Mouse (Mus musculus): ENCODE measurements around the gene Il33. TPM values are rescaled to one million over a fixed set of nuclear protein-coding genes. Genes with fewer than 3 reads are reported as not detected.

The Il33 gene
- 10 to 100 TPM in 1 of 26 experiments, 1 to 10 TPM in 2, under 1 TPM in 2, not detected in 21; 0.34 to 13.5 (median 1.2) TPM for total RNA-seq (2018; cell fraction: chromatin; rRNA removed)
- total RNA-seq (2018; cell fraction: cytosol; rRNA removed) = 1 to 10 TPM in 2 of 26 experiments, under 1 TPM in 3, not detected in 21; 0.08 to 8.5 (median 0.94) TPM
- 10 to 100 TPM in 1 of 26 experiments, 1 to 10 TPM in 3, not detected in 22; 2.3 to 11.2 (median 4.6) TPM for total RNA-seq (2018; cell fraction: nucleus; rRNA removed)
- polyA plus RNA-seq (2018) = not detected in 3 replicates

DNA sequence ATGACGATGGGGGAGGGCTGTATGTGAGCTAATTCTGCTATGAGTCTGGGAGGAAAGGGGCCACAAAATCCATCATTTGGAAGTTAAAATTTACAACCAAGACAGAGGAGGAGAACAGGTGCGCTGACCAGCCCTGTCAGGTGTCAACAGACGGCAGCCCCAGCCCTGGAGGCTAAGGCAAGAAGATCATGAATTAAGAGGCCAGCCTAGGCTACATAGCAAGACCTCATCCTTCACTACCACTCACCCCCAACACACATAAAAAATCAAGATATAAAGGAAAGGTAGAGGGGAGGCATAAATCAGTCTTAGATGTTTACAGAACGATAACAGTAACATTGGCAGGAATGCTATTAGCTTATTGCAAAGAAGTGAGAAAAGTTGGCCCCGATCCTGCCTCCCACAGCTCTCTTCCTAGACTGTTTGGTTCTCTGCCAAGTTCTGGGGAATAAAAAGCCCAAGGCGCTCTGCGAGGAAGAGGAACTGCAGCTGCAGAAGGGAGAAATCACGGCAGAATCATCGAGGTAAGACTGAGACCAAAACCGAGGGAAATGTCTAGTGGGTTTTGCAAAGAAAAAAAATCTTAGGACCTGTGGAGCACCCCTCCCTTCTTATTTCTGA, at the start of gene Il33:
Gene Il33 (plus strand): TSS at position 477 of the 621 bp plus-strand sequence.
- no peak within 1 kb of the TSS for H3K27ac ChIP-seq
- H3K79me2 ChIP-seq (ENCODE audit: inconsistent target) = no peaks in the 10 kb centered on the region
- no peak within 1 kb of the TSS for H3K4me3 ChIP-seq (ENCODE audit: inconsistent target)
- WGBS (ENCODE audit: missing documents) = 22% methylated on average over 10 of the region's 10 CpGs
- H3K36me3 ChIP-seq (ENCODE audit: inconsistent target) = no peaks in the 10 kb centered on the region

DNA sequence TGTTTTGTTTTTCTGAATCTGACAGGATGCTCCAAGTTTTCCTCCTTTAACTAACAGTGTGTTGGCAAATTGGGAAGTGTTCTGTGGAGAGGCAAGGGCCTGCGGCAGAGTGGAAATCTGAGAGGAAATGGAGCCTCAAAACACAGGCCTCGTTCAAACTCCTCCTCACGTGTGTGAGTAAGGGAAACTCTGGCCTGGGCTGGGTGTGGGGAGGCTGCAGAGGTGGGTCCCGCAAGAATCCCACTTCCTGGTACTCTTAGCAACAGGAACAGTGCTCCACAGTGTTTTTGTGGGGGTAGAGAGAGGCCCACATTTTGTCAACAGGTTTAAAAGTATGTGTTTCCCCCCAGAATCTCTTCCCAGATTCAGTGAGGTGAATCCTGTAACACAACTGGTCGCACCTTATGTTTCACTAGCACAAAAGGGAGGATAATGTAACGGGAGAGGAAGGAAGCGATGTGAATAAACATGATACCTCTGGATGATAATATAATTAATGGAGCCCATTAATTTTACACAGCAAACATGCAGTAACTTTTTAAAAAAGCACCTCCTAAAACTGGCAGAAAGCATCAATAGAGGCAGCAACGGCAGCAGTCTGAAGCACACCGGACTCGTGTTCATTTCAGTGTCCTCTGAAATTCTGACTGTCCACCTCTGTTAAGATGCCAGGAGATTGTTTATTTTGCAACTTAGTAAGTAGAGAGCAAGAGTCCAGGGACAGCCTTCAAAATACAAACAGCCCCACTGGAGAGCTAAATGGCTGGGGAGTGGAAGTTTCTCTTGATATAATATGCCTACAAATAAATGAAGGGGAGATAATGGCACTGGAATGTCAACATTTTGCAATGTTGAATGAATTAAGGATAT, 47.3 kb upstream of the Il33 start:
- H3K36me3 ChIP-seq (ENCODE audit: inconsistent target) = no peaks in the 10 kb centered on the region
- no peak overlapping the region for H3K27ac ChIP-seq
- H3K79me2 ChIP-seq (ENCODE audit: inconsistent target) = no peaks in the 10 kb centered on the region
- H3K4me3 ChIP-seq (ENCODE audit: inconsistent target) = no peak overlapping the region
- 58% methylated on average over 10 of the region's 10 CpGs for WGBS (ENCODE audit: missing documents)

DNA sequence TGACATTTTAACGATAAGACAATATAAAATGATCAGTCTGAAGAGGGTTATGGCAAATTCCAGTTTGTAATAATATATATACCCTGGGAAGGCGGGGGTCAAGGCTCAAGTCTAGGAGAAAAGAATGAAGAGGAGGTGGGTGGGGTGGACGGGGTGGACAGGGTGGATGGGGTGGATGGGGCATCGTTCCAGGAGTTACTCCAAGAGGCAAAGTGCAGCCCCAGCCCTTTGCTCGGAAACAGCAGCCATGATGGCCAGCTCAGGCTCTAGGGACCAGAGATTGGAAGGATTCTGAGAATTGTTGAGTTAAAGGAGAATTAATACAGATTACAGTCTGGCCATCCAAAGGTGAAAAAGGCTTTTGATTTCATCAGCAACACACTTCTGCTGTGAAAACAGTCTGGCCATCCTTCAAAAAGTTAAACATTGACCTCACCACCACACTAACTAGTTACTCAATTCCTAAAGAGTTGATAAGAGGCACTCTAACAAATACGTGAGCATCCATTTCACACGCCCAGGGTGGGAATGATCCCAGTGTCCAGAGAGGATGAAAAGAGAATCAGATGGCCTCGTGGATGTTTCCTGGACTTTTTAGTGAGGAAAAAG, 45.9 kb upstream of the Il33 start:
- H3K36me3 ChIP-seq (ENCODE audit: inconsistent target) = no peaks in the 10 kb centered on the region
- no peak overlapping the region for H3K27ac ChIP-seq
- 92% methylated on average over 8 of the region's 8 CpGs for WGBS (ENCODE audit: missing documents)

GRCm38 (mm10) chr19:29880918-29881317, 44.0 kb upstream of the Il33 start:
- no peaks in the 10 kb centered on the region for H3K36me3 ChIP-seq (ENCODE audit: inconsistent target)
- H3K4me3 ChIP-seq (ENCODE audit: inconsistent target) = no peak overlapping the region
- no peak overlapping the region for H3K27ac ChIP-seq
- 97% methylated on average over 4 of the region's 4 CpGs for WGBS (ENCODE audit: missing documents)
- H3K79me2 ChIP-seq (ENCODE audit: inconsistent target) = no peaks in the 10 kb centered on the region

More for the DNA sequence above, 45.9 kb upstream of the Il33 start:
- no peak overlapping the region for H3K4me3 ChIP-seq (ENCODE audit: inconsistent target)
- H3K79me2 ChIP-seq (ENCODE audit: inconsistent target) = no peaks in the 10 kb centered on the region

DNA sequence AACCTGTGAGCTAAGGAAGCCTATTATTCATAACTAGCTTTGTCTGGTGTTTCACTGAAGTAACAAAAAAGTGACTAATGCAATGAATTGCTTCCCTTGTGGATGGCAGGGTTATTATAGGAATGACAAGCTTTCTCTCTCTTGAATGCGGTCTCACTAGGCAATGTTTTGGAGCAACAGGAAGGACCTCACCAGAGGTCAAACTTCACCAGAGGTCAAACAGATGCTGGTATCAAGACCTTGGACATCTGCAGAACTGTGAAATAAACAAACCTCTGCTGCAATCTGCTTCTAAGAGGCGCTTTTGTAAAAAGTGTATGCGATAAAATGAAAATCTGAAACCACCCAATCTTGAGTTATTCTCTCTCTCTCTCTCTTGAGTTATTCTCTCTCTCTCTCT, 42.2 kb upstream of the Il33 start:
- WGBS (ENCODE audit: missing documents) = 93% methylated on average over 2 of the region's 3 CpGs

GRCm38 (mm10) chr19:29885548-29885947, 39.4 kb upstream of the Il33 start:
- 81% methylated on average over 6 of the region's 6 CpGs for WGBS (ENCODE audit: missing documents)

More for the DNA sequence above, 42.2 kb upstream of the Il33 start:
- Histone ChIP-seq H3K79me2 (ENCODE audit: inconsistent target) (no peaks in the 10 kb centered on the region), H3K4me3 (ENCODE audit: inconsistent target) (no peak overlapping the region), H3K36me3 (ENCODE audit: inconsistent target) (no peaks in the 10 kb centered on the region), H3K27ac (no peak overlapping the region)

DNA sequence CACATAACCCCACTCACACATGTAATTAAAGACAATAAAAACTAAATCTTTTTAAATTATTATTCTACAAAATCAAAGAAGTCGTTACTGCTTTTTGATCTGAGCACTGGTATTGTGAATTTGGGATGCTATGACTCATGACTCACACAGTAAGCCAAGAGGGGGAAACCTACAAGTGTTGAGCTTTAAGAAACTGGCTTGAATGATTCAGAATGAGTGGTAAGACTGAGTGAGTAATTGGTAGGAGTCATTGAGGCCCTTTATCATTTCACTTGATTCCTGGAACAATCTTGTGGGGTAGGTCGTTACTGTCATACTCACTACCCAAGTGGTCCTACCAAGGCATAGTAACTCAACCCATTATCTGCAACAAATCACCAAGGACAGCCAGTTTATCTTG, 37.4 kb upstream of the Il33 start:
- WGBS (ENCODE audit: missing documents) = 96% methylated on average over 2 of the region's 2 CpGs
- no peak overlapping the region for H3K4me3 ChIP-seq (ENCODE audit: inconsistent target)
- H3K27ac ChIP-seq = no peak overlapping the region
- H3K36me3 ChIP-seq (ENCODE audit: inconsistent target) = no peaks in the 10 kb centered on the region
- H3K79me2 ChIP-seq (ENCODE audit: inconsistent target) = no peaks in the 10 kb centered on the region

More at GRCm38 (mm10) chr19:29885548-29885947, 39.4 kb upstream of the Il33 start:
- no peaks in the 10 kb centered on the region for H3K79me2 ChIP-seq (ENCODE audit: inconsistent target)
- no peak overlapping the region for H3K27ac ChIP-seq
- no peaks in the 10 kb centered on the region for H3K36me3 ChIP-seq (ENCODE audit: inconsistent target)
- H3K4me3 ChIP-seq (ENCODE audit: inconsistent target) = no peak overlapping the region

- no peaks in the 10 kb centered on the region for H3K79me2 ChIP-seq (ENCODE audit: inconsistent target)
- WGBS (ENCODE audit: missing documents) = 91% methylated on average over 6 of the region's 6 CpGs
- H3K27ac ChIP-seq = no peak overlapping the region
- no peaks in the 10 kb centered on the region for H3K36me3 ChIP-seq (ENCODE audit: inconsistent target)
- no peak overlapping the region for H3K4me3 ChIP-seq (ENCODE audit: inconsistent target)
Observed at GRCm38 (mm10) chr19:29888946-29889345, 36.0 kb upstream of the Il33 start.

- Histone ChIP-seq H3K27ac (no peak overlapping the region), H3K79me2 (ENCODE audit: inconsistent target) (no peaks in the 10 kb centered on the region), H3K4me3 (ENCODE audit: inconsistent target) (no peak overlapping the region), H3K36me3 (ENCODE audit: inconsistent target) (no peaks in the 10 kb centered on the region)
- WGBS (ENCODE audit: missing documents) = 90% methylated on average over 4 of the region's 4 CpGs
Observed at GRCm38 (mm10) chr19:29891981-29892380, 32.9 kb upstream of the Il33 start.

DNA sequence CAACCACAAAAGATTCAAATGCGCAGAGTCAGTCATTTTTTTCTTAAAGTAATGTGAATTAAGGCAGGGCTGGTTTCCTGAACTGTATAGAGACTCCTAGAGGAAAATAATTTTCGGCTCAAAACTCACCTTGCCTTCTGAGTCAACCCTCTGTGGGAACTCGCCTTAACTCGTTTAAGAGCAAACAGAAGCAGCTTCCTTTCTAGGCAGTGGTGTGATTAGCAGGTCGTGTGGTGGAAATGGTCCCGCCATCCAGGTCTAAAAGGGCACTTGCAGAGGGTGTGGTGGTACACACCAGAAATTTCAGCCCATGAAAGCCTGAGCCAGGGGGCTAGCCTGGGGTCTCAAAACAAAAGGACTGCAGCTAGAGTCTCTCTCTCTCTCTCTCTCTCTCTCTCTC, 32.1 kb upstream of the Il33 start:
- no peaks in the 10 kb centered on the region for H3K36me3 ChIP-seq (ENCODE audit: inconsistent target)
- H3K79me2 ChIP-seq (ENCODE audit: inconsistent target) = no peaks in the 10 kb centered on the region
- no peak overlapping the region for H3K27ac ChIP-seq
- no peak overlapping the region for H3K4me3 ChIP-seq (ENCODE audit: inconsistent target)
- WGBS (ENCODE audit: missing documents) = 69% methylated on average over 6 of the region's 6 CpGs

GRCm38 (mm10) chr19:29893718-29894273, 31.1 kb upstream of the Il33 start:
- Histone ChIP-seq H3K27ac (no peak overlapping the region), H3K79me2 (ENCODE audit: inconsistent target) (no peaks in the 10 kb centered on the region), H3K36me3 (ENCODE audit: inconsistent target) (no peaks in the 10 kb centered on the region), H3K4me3 (ENCODE audit: inconsistent target) (no peak overlapping the region)
- WGBS (ENCODE audit: missing documents) = 93% methylated on average over 4 of the region's 4 CpGs

DNA sequence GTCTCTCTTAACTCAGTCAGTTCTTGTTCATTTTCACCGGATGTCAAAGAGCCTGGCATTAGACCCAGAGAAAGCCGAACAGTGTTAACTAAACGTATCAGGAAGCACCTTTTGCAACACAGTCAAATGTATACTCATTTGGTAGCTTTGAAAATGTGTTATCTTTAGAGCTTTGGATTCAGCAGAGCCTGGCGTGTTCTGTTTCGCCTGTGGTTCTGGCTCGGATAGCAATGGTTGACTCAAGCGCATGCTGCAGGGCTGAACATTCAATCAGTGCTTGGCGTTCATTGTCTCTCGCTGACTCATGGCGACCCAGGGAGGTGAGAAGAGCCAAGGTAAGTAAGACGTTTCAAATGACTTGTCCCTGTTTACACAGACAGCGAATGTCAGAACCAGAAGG, 30.5 kb upstream of the Il33 start:
- 92% methylated on average over 12 of the region's 12 CpGs for whole genome bisulfite sequencing (ENCODE audit: missing documents)
- H3K4me3 ChIP-seq (ENCODE audit: inconsistent target) = no peak overlapping the region
- H3K79me2 ChIP-seq (ENCODE audit: inconsistent target) = no peaks in the 10 kb centered on the region

GRCm38 (mm10) chr19:29895047-29895446, 29.9 kb upstream of the Il33 start:
- WGBS (ENCODE audit: missing documents) = 96% methylated on average over 7 of the region's 7 CpGs
- H3K4me3 ChIP-seq (ENCODE audit: inconsistent target) = no peak overlapping the region
- H3K27ac ChIP-seq = no peak overlapping the region
- no peaks in the 10 kb centered on the region for H3K79me2 ChIP-seq (ENCODE audit: inconsistent target)
- no peaks in the 10 kb centered on the region for H3K36me3 ChIP-seq (ENCODE audit: inconsistent target)

More for the DNA sequence above, 30.5 kb upstream of the Il33 start:
- Histone ChIP-seq H3K36me3 (ENCODE audit: inconsistent target) (no peaks in the 10 kb centered on the region), H3K27ac (no peak overlapping the region)

GRCm38 (mm10) chr19:29900318-29900717, 24.6 kb upstream of the Il33 start:
- 0% methylated on average over 3 of the region's 3 CpGs for WGBS (ENCODE audit: missing documents)
- Histone ChIP-seq H3K27ac (no peak overlapping the region), H3K4me3 (ENCODE audit: inconsistent target) (no peak overlapping the region), H3K79me2 (ENCODE audit: inconsistent target) (no peaks in the 10 kb centered on the region), H3K36me3 (ENCODE audit: inconsistent target) (no peaks in the 10 kb centered on the region)
